Mouse (Mus musculus): Measurements from ENCODE around the gene Mpv17.

GRCm38 (mm10) chr5:31201042-31201741, 47.1 kb upstream of the Mpv17 start:
- TF ChIP-seq CTCF (IDR thresholded peaks at IDR 0.05 in 2 of 3, conservative IDR thresholded peaks at IDR 0.05 in 1 of 3; ENCODE audit: control insufficient read depth in 1 of 3, insufficient read depth in 1 of 3, low read depth in 2 of 3, low read length in 3 of 3, poor library complexity in 1 of 3, severe bottlenecking in 1 of 3) (no peak), GABPA (IDR thresholded peaks at IDR 0.05; ENCODE audit: low read depth, low read length) (no peak), JUND (IDR thresholded peaks at IDR 0.05; ENCODE audit: low read depth, low read length) (no peak), GATA1 (IDR thresholded peaks at IDR 0.05; ENCODE audit: low read depth, low read length) (no peak), CHD2 (IDR thresholded peaks at IDR 0.05; ENCODE audit: low read length) (no peak), POLR2A (IDR thresholded peaks at IDR 0.05; ENCODE audit: control insufficient read depth in 1 of 2, insufficient read depth in 1 of 2, low read depth in 1 of 2, low read length in 2 of 2, poor library complexity in 1 of 2) (no peak; a peak in 2 of 4 replicates), POLR2AphosphoS2 (IDR thresholded peaks at IDR 0.05; ENCODE audit: low read length) (no peak; the same call in 1 of the 2 replicates), POLR2AphosphoS5 (IDR thresholded peaks at IDR 0.05; ENCODE audit: borderline replicate concordance, low read depth, low read length) (no peak), USF1 (IDR thresholded peaks at IDR 0.05; ENCODE audit: low read depth, low read length) (no peak)
